Mouse (Mus musculus) C2C12 (cell line): ENCODE results near the gene Rbm8a2. TPM values are rescaled to one million over a fixed set of nuclear protein-coding genes. Genes with fewer than 3 reads are reported as not detected.

Experiments used
- H3K27me3 ChIP-seq: one replicate; pipeline ENCODE4 v1.6.1; 2011; ENCODE audit not compliant: control insufficient read depth, insufficient read depth, insufficient read length
- H3K36me3 ChIP-seq: one replicate; pipeline ENCODE4 v1.6.1; 2011; ENCODE audit not compliant: control insufficient read depth, insufficient read depth
- H3K4me3 ChIP-seq: one replicate; pipeline ENCODE4 v1.5.1; 2011; ENCODE audit warnings: mild to moderate bottlenecking, control low read depth; ENCODE audit not compliant: poor library complexity, insufficient read depth, severe bottlenecking
- H3K79me2 ChIP-seq: one replicate; pipeline ENCODE4 v1.6.1; 2011; ENCODE audit not compliant: control insufficient read depth, insufficient read depth
- H3K79me3 ChIP-seq: one replicate; pipeline ENCODE4 v1.6.1; 2011; ENCODE audit warnings: low read depth, control low read depth
- H3ac ChIP-seq: one replicate; pipeline ENCODE3; 2011; ENCODE audit warnings: low read depth; ENCODE audit not compliant: control insufficient read depth, insufficient read length
- CEBPB ChIP-seq: IDR thresholded peaks from one replicate; pipeline ENCODE4 v1.6.1; 2011; ENCODE audit warnings: low read depth, mild to moderate bottlenecking, control low read depth, moderate library complexity
- CTCF ChIP-seq: IDR thresholded peaks from one replicate; pipeline ENCODE4 v1.5.1; 2011; ENCODE audit not compliant: control insufficient read depth, insufficient read depth, insufficient read length
- FOSL1 ChIP-seq: IDR thresholded peaks from one replicate; pipeline ENCODE4 v1.8.0; 2011; ENCODE audit warnings: mild to moderate bottlenecking, low read length; ENCODE audit not compliant: poor library complexity, insufficient read depth, severe bottlenecking
- MAX ChIP-seq: IDR thresholded peaks from one replicate; pipeline ENCODE4 v1.6.1; 2011; ENCODE audit warnings: mild to moderate bottlenecking, control low read depth
- MYOD1 ChIP-seq: IDR thresholded peaks from one replicate; pipeline ENCODE4 v1.6.1; 2011; ENCODE audit warnings: low read depth; ENCODE audit not compliant: control insufficient read depth, insufficient read length
- MYOG ChIP-seq: IDR thresholded peaks from one replicate; pipeline ENCODE4 v1.6.1; 2011; ENCODE audit not compliant: control insufficient read depth, insufficient read length; ENCODE audit errors: extremely low read depth
- USF1 ChIP-seq: IDR thresholded peaks from one replicate; pipeline ENCODE4 v1.6.1; 2011; ENCODE audit warnings: low read depth, mild to moderate bottlenecking, control low read depth, moderate library complexity
- polyA plus RNA-seq: library from polyadenylated mRNA; unstranded; fragments of >200 nt; fragmentation: generic; extraction: Trizol; gene quantifications from one replicate; pipeline ENCODE4 v1.2.1, GENCODE M21; 2012; ENCODE audit warnings: missing spikeins

Rbm8a2 gene
- polyA plus RNA-seq, 1 experiment = 0.11 TPM

DNA sequence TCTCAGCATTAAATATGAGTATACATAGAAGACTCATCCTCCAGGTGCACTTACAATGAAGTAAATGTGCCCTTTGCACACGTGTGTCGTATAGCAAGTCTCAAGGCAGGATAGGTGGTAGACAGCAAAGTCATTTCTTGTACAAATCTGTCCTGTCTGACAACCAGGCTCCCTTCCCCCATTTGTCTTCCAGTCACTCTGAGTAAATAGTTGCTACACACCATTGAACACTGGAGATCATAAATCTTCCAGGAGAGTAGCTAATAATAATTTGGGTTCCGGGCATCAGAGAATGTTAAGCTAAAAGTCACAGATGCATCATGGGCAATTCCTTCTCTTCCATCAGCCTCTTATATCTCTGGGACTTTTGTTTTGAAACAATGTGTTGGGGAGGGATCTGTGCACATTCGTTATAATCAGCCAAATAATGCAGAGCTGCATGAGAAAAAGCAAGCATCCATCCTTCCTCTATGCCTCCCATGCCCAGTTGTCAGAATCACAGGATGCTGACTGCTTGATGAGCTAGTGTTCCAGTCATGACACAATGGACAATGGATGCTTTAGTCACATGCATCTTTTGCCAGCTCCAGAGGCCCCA, 32.1 kb downstream of the Rbm8a2 start:
- TF ChIP-seq FOSL1 (no peak), MYOG (no peak)
- Histone ChIP-seq H3K36me3 (no peaks in the 10 kb centered on the region), H3K27me3 (no peaks in the 10 kb centered on the region), H3ac (no peak overlapping the region), H3K79me2 (no peaks in the 10 kb centered on the region), H3K4me3 (no peak overlapping the region), H3K79me3 (no peaks in the 10 kb centered on the region)

DNA sequence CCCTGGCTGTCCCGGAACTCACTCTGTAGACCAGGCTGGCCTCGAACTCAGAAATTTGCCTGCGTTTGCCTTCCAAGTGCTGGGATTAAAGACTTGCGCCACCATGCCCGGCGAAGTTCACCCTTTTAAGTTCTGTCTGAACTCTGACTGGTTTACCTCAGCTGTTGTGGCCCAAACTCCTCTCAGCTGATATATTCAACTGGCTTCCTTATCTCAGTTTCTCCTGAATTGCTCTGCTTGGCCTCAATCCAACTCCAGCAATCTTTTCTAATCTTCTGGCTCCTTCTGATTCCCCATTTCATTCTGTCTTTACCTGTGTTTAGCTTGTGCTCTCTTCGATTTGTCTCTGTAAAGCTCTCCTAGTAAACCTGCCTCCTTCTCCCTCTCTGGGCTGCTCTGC, 35.7 kb downstream of the Rbm8a2 start:
- Histone ChIP-seq H3K36me3 (no peaks in the 10 kb centered on the region), H3K79me2 (no peaks in the 10 kb centered on the region)

DNA sequence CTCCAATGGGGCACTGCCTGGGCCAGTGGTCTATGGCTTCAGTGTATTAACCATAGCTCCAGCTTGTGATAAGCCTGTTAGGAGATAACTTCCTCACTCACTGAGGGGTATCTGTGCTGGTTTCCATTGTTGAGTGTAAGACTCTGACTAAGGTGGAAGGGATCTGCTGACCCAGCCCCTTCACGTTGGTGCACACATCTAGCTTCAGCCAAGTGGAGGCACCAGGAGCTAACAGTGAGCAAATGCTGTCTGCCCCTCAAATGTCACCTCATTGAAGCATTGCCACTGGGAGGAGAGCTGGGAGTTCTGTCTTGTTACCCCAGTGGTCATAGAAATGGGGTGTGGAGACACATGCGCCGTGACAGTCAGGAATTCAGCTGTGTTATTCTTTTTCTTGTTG, 40.2 kb downstream of the Rbm8a2 start:
- H3K27me3 ChIP-seq = peaks cover 15% of the 10 kb centered on the region
- H3K79me2 ChIP-seq = no peaks in the 10 kb centered on the region
- H3K36me3 ChIP-seq = no peaks in the 10 kb centered on the region
- H3K4me3 ChIP-seq = no peak overlapping the region
- no peak for TF ChIP-seq FOSL1
- H3K79me3 ChIP-seq = no peaks in the 10 kb centered on the region
- no peak overlapping the region for H3ac ChIP-seq

More for the DNA sequence above, 35.7 kb downstream of the Rbm8a2 start:
- no peaks in the 10 kb centered on the region for H3K27me3 ChIP-seq
- H3ac ChIP-seq = no peak overlapping the region
- TF ChIP-seq MAX = no peak
- TF ChIP-seq FOSL1 = no peak
- TF ChIP-seq CTCF = no peak
- TF ChIP-seq MYOD1 = no peak
- TF ChIP-seq CEBPB = no peak
- no peak for TF ChIP-seq MYOG
- no peak overlapping the region for H3K4me3 ChIP-seq
- no peaks in the 10 kb centered on the region for H3K79me3 ChIP-seq

DNA sequence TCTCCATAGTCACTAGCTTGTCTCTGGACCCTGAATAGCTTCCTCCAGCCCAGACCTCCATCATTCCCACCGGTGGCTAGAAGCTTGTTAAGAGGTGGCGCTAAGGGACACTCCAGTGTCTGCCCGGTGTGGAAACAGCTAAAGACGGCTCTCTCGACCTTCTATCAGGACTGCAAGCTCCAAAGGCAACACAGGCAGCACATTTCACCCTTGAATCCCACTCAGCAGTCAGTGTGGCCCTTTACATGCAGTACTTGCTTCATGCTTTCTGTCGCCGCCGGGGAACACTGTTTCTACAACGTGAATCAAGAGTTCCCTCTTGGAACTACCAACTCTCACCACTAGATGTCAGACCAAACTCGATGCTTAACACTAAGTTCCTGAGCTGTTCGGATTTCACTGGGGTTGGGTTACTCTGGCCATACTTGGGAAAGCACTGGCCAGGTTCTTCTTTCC, 42.6 kb downstream of the Rbm8a2 start:
- H3K4me3 ChIP-seq = no peak overlapping the region
- H3ac ChIP-seq = no peak overlapping the region
- TF ChIP-seq CEBPB = no peak
- TF ChIP-seq MYOD1 = no peak
- TF ChIP-seq USF1 = no peak
- TF ChIP-seq FOSL1 = no peak
- TF ChIP-seq CTCF = no peak
- TF ChIP-seq MYOG = no peak
- no peak for TF ChIP-seq MAX
- H3K79me2 ChIP-seq = no peaks in the 10 kb centered on the region
- H3K36me3 ChIP-seq = no peaks in the 10 kb centered on the region
- H3K27me3 ChIP-seq = peaks cover 18% of the 10 kb centered on the region
- H3K79me3 ChIP-seq = no peaks in the 10 kb centered on the region

DNA sequence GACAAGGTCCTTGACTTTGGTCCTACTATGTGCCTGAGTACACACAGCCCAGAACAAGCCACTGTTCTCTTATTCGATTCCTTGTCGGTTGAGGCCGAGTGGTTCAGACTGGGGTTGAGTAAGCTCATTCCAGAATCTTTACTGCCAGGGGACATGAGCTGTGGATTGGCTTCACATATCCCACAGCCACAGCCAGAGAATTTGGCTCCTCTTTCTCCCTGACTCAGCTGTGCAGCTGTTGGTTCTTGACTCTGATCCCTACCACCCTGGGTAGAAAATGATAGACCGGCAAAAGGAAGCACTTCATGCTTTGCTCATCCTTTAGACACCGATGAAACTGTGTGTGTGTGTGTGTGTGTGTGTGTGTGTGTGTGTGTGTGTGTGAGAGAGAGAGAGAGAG, 47.5 kb downstream of the Rbm8a2 start:
- TF ChIP-seq MAX (no peak), USF1 (no peak), CEBPB (no peak), CTCF (no peak), FOSL1 (no peak), MYOG (no peak), MYOD1 (no peak)
- Histone ChIP-seq H3K79me3 (no peaks in the 10 kb centered on the region), H3K36me3 (no peaks in the 10 kb centered on the region), H3K27me3 (peaks cover 17% of the 10 kb centered on the region), H3ac (no peak overlapping the region), H3K79me2 (no peaks in the 10 kb centered on the region), H3K4me3 (no peak overlapping the region)

Other genes with a start within 250 kb of the Rbm8a2 start
- gene Exo1, start 98.5 kb downstream of the Rbm8a2 start, polyA plus RNA-seq = 19.5 TPM
- gene Gm38100, start 58.8 kb downstream of the Rbm8a2 start, polyA plus RNA-seq = not detected